Mouse (Mus musculus): ENCODE data around the gene Galr3.
A peak's percentile ranks its signal among the peaks of the same experiment; 100 is the strongest.
"Not testable (repeated sequence)": the region's sequence is repeated elsewhere in the genome, so short reads cannot be mapped to it uniquely, and the experiment has no call there.

The Galr3 gene

DNA sequence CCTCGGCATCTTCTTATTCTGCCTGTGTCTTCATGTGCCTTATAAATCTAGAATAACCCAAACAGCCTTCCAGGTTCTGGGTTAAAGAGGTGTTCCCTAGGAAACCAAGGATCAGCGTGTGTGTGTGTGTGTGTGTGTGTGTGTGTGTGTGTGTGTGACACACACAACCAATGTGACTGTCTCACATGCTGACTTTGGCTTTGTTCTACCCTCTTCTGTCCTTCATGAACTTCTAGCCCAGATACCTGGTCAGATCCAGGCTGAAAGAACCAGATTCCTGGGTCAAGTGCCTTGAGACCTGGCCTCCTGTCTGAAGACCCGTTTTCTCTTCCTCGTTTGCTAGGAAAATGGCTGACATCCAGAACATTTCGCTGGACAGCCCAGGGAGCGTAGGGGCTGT, at the start of gene Galr3:
Gene Galr3, plus strand, starts transcription at position 301 of the 400 bp plus-strand sequence.
- no peak for DNase-seq (ENCODE audit: low spot score in 2 of 2)

DNA sequence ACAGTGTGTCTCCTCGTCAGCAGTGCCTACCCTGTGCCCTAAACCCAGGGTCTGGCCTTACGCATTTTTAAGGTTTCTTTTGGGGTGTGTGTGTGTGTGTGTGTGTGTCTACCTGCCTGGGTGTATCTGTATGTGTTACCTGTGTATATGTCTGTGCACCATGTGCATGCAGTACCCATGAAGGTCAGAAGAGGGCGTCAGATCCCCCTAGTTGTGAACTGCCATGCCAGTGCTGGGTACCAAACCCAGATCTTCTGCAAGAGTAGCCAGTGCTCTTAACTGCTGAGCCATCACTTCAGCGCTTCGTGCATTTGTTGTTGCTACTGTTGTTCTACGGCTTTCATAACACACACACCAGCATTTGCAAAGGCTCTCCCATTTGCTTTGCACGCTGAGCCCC, 49.5 kb upstream of the Galr3 start:
- DNase-seq (ENCODE audit: low spot score in 2 of 2): no peak

DNA sequence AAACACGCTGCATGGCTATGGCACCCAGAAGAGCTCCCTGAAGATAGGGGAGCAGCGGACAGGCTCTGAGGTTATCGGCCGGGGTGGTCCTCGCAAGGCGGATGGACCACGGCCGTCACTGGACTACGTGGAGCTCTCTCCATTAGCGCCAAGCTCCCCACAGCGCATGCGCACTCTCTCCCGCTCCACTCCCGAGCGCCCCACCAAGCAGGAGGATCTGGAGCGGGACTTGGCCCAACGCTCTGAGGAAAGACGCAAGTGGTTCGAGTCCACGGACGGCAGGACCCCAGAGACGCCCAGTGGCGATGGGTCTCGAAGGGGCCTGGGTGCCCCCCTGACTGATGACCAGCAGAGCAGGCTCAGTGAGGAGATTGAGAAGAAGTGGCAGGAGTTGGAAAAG, 48.8 kb upstream of the Galr3 start:
- DNase-seq (ENCODE audit: low spot score in 2 of 2): no peak

DNA sequence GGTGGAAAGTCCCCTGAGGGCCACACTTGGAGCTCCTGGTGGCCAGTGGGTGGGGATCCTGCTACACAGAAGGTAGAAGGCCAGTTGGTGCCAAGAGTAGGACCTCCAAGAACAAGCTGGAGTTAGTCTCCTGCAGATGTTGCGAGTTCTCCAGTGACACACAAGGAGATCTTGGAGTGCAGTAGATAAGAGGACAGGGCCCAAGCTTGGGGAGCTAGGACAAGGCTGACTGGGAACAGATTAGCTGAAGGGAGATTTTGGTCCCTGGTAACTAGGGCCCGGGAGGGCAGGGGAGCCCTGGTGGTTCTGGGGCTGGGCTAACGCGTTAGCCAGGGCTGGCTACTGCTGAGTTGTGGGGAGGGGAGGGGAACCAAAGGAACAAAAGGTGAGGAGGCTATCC, 45.8 kb upstream of the Galr3 start:
- no peak for DNase-seq (ENCODE audit: low spot score in 2 of 2)

DNA sequence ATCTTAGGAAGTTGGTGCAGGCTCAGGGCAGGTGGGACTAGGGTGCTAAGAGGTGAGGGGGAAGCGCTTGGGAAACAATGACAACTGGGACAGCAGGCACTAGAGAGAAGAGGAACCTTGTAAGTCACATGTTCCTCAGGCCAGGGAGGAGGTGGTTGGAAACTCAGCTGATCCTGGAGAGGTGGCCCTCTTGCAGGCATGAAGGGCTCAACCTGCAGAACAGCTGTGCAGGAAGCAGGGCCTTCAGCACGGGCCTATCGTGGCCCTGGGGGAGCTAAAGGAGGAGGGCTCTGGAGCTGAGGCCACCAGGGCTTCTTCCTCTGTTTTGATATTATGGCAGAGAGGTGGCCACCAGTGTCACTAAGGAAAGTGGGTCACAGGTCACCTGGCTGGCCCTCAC, 45.0 kb upstream of the Galr3 start:
- DNase-seq (ENCODE audit: low spot score in 2 of 2): peak in 1 of 2 experiments; percentile 40

DNA sequence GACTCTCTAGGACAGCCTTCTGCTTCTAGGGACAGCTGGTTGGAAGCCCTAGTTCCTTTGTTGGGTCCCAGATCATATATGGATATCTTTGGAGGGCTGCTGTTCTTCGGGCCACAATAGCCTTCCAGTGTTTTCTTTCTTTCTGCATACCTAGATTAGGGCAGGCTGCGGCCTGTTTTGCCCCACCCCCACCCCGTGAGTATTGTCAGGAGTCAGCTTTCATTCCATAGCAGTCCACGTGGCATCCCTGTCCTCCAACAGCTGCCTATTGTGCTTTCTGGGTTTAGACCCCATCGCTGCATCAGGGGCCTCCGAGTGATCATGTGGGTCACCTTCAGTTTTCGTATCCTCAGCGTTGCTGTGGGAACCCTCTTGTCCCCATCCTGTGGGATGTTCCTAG, 43.3 kb upstream of the Galr3 start:
- no peak for DNase-seq (ENCODE audit: low spot score in 2 of 2)

DNA sequence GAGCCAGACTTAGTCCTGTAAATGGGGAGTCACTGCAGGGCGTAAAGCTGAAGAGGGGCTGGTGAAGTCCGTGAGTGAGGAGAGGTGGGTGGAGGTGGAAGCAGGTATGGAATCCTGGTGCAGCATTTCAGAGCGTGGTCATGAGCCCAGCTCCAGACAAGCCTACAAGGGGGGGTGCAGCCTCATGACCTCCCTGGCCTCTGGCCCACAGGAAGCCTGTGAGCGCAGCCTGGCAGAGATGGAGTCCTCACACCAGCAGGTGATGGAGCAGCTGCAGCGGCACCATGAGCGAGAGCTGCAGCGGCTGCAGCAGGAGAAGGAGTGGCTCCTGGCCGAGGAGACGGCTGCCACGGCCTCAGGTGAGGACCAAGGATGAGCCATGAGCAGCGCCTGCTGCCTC, 42.1 kb upstream of the Galr3 start:
- no peak for DNase-seq (ENCODE audit: low spot score in 2 of 2)

DNA sequence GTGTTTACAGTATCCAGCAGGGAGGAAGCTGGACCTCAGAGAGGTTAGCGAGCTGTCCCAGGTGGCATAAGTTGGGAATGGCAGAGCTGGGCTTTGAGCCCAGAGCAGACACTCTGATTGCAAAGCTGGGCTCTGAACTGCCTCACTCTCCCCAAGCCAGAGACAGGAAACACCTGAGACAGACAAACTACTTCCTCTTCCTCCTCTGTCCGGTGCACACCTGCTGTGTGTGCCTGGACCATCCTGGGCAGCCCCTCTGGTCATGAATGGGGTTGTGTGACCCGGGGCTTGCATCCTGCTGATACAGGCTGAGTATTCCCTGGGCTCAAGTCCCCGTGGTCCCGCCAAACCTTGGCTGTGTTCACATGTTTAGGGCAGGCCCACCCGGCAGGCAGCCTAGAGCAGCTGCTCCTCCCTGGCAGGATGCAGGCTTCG, 41.3 kb upstream of the Galr3 start:
- no peak for DNase-seq (ENCODE audit: low spot score in 2 of 2)

DNA sequence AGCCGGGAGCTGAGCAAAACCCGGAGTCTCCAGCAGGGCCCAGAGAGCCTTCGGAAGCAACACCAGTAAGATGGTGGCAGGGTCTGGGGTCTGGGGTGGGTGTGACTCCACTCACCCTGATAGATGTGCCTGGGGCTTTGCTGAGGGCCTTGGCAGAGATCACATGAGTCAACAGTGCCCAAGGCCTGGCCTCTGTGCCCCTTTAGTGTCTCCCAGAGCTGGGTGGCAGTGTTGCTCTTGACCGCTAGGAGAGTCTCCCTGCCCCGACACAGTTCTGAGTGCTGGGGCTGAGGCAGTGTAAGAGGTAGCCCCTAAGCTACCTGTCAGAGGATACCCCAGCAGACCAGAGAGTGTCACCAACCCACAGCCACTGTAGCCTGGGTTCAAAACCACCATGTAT, 40.1 kb upstream of the Galr3 start:
- DNase-seq (ENCODE audit: low spot score in 2 of 2): no peak

DNA sequence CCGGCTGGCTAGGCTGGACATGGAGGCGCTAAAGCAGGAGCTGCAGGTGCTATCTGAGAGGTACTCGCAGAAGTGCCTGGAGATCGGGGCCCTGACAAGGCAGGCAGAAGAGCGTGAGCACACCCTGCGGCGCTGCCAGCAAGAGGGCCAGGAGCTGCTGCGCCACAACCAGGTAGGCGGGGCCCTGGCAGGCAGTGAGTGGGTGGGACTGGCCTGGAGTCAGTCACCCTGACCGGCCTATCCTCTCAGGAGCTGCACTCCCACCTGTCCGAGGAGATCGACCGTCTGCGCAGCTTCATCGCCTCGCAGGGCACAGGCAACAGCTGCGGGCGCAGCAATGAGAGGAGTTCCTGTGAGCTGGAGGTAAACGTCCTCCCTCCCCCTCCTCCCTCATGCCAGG, 39.6 kb upstream of the Galr3 start:
- DNase-seq (ENCODE audit: low spot score in 2 of 2): no peak

DNA sequence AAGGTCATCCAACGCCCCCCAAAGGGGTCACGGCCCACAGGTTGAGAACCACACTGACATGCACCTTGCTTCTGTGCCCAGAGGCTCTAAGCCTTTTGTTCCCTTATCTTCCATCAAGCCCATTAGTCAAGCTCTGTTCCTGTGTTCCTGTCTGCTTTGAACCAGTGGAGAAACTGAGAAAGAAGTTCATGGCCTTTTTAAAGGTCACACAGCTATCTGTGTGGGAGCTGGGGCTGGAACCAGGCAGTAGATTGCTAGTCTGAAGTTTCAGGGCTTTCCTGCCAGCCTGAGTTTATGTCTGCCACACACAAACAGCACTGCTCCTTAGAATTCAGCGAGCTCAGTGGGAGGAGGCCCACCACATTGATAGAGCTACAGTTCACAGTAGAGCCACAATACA, 38.6 kb upstream of the Galr3 start:
- DNase-seq (ENCODE audit: low spot score in 2 of 2): no peak

DNA sequence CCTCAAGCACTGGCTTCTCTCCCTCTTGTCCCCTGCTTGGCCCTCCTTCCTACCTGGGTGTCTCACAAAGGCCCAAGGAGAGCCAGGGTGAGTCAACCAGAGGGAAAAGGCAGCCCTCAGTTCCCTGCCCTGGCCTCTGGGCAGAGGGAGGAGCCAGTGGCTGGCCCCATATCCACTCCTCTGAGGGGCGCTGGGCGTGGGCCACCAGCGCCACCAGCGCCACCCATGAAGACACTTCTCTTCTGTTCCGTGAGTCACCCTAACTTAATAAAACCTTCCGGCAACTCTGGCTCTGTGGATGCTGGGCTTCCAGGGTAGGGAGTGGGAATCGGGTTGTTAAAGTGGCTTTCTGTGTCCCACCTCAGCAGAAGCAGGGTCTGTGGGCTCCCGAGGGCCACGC, 36.1 kb upstream of the Galr3 start:
- DNase-seq (ENCODE audit: low spot score in 2 of 2): no peak

DNA sequence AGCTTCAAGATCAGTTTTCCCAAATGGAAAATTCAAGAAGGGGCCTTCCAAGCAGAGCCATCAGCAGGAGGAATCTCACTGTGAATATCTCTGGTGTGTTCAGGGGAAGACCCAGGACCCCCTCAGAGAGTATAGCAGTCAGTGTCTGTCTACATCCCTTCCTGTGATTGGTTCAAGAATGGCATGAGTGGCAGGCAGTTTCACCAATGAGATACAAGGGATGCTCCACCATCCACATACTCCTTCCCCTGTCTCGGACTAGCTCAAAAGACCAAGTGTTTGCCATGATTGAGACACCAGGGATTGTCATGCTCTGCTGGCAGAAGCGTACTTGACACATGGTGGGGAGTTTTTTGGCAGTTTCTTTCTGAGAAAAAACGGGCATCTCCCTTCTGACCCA, 35.0 kb upstream of the Galr3 start:
- DNase-seq (ENCODE audit: low spot score in 2 of 2): no peak

DNA sequence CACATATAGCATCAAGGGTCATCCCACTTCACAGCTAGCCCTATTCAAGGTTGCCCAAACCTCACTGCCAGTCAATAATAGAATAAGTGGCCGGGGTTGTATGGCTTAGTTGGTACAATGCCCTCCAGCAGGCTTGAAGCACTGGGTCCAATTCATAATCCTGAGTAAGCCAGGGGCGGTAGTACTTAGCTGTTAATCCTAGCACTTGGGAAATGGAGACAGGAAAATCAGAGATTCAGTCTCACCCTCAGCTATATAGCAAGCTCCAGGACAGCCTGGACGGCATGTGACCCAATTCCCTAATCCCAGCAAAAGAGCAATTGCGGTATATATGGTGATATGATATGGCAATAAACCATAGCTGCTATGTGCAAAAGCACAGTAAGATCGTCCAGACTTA, 34.6 kb upstream of the Galr3 start:
- DNase-seq (ENCODE audit: low spot score in 2 of 2): no peak

DNA sequence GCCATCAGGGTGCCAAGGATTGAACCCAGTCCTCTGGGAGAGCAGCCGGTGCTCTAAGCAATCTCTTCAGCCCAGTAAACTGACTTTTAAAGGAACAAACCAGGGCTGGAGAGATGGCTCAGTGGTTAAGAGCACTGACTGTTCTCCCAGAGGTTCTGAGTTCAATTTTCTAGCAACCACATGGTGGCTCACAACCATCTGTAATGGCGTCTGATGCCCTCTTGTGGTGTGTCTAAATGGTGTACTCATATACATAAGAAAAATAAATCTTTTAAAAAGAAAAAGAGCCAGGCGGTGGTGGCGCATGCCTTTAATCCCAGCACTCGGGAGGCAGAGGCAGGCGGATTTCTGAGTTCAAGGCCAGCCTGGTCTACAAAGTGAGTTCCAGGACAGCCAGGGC, 33.8 kb upstream of the Galr3 start:
- DNase-seq (ENCODE audit: low spot score in 2 of 2): not testable (repeated sequence)

DNA sequence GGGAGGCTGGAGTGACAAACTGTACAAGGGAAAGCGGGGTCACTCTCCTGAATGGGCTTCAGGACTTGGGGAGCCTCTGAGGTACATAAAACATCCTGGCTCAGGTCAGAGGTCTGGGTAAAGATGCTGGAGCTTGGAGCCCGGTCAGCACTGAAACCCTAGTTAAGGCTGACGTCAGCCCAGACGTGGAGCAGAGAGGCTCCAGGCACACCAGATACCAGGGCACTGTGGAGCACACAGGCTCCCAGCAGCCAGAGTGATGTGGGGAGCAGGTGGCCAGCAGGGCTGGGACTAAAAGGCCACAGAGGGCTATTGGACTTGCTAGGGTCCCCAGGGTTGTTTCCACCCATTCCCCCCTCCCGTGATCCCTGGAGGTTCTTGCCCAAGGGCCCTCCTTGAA, 32.0 kb upstream of the Galr3 start:
- DNase-seq (ENCODE audit: low spot score in 2 of 2): no peak

DNA sequence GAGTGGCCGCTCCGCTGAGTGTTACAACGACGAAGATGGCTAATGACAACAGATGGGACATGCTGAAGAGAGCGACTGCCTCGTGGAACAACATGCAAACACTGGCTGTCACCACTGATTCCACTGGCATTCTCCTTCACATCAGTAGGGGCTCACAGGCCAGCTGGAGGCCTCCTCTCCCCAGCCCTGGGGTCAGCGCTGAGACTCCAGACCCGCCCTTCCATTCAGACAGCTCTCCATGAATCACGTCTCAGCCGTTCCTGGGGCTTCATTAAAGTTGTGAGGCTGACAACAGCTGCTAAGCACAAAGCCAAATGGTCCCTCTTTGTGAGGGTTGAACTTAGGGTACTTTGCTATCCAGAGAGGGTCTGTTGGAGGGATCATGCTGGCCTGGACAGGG, 30.1 kb upstream of the Galr3 start:
- no peak for DNase-seq (ENCODE audit: low spot score in 2 of 2)

DNA sequence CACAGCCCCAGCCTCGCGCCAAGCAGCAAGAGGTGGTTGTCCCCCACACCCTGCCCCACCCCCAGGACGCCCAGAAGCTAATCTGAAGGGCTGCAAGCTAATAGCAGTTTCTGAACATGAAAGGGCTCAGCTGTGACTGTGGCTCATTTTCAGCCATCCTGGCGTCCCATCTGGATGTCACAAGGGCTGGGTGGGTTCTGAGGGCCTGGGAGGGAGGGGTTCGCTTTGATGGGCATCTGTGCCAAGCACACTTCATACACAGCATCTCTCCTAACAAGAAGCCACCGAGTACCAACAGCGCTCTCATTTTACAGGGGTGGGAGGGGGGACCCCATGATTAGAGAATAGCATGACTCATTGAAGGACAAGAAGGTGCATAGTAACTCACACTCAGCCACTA, 28.3 kb upstream of the Galr3 start:
- no peak for DNase-seq (ENCODE audit: low spot score in 2 of 2)

DNA sequence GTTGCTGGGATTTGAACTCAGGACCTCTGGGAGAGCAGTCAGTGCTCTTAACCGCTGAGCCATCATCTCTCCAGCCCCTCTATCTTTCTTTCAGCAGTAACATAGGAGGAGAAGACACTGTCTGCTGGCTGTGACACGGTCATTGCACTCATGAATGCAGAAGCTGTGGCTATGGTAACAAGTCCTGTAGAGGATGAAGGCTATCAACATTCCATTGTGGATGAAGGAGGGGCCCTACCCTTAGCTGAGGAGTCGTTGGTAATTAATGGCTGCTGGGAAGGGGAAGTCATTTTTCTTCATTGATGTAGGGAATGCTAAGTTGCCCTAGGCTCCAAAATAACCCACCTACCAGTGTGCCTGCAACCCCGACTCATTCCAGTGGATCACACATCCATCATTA, 23.5 kb upstream of the Galr3 start:
- no peak for DNase-seq (ENCODE audit: low spot score in 2 of 2)

DNA sequence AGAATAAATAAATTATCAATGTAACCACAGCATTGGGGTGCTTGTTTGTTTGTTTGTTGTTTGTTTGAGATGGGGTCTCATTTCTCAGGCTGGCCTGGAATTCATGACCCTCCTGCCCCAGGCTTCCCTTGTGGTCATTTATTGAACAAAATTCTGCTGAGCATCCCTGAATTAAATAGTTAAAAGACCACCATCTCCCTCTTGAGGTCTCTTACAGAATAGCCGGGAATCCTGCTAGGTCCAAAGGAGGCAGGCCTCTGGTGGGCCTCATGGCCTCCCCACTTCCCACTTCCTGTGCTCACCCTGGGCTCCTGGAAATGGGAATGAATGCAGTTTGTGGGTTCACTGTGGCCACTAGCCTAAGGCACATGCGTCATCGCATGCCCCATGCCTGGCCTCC, 22.8 kb upstream of the Galr3 start:
- DNase-seq (ENCODE audit: low spot score in 2 of 2): no peak

DNA sequence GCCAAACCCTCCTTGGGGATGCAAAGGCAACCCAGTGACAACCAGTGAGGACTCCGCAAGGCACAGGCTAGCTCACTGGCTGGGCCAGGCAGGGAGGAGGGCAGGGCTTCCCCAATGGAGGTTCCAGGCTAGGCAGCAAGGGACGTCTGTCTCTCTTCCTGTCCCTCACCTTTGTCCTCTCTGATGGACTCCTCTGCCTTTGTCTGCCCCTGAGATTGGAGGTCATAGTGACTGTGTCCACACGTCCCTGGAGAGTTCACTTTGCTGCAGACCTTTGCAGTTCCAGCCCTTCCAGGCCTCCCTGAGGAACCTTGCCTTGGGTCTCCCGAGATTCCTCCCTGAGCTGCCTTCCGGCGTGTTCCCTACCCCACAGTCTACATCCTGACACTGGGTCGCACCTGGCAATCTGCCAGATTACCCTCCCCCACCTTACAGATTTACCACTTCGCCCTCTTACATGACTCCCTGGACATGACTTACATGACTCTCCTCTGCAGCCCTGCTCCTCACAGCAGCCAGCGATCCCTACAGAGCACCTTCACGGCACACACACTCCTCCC, 18.9 kb upstream of the Galr3 start:
- DNase-seq (ENCODE audit: low spot score in 2 of 2): no peak

DNA sequence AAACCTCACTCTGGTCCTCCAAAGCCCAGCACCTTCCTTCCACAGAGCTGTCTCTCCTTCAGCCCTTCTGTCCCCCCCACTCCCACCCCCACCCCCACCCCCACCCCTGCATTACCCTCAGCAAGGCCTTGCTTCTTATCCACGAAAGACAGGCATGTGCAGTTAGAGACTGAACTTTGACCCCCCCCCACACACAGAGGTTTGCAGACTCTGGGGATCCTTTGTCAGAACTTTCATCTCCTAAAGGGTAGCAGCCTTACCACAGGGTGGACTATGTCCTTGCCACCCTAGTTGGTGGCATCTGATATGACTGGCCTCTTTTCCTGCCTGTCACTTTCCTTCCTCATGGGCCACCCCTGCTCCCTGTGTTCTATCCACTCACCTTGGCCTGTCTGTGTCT, 18.3 kb upstream of the Galr3 start:
- no peak for DNase-seq (ENCODE audit: low spot score in 2 of 2)

DNA sequence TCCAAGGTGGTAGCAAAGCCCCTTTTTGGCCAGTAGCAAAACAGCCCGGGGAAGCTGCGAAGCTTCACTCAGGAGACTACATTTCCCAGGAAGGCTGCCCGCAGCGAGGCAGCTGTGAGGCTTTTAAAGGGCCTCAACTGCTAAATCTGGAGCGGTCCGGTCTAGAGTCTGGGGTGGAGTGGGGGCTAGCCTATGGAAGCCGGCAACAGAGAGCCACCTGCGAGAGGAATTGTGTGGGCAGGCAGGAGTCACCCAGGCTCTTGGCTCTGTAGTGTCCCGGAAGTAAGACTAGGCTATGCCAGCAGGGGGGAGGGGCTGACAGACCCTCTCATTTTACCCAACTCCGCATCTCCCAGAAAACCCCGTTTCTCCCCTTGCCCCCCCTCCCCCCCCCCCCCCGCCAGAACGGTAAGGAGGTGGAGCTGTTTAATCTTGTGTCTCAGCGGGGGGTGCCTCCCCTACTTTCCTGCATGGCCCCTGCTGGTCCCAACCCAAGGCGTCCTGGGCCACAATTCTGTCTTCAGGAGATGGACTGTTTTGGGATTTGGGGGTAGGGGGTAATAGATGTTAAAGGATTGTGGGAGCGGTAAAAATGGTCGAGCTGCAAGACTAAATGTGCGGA, 15.9 kb upstream of the Galr3 start:
- no peak for DNase-seq (ENCODE audit: low spot score in 2 of 2)
